ENCODE assay signal across 34 mouse cellular contexts in the genomic region with DNA sequence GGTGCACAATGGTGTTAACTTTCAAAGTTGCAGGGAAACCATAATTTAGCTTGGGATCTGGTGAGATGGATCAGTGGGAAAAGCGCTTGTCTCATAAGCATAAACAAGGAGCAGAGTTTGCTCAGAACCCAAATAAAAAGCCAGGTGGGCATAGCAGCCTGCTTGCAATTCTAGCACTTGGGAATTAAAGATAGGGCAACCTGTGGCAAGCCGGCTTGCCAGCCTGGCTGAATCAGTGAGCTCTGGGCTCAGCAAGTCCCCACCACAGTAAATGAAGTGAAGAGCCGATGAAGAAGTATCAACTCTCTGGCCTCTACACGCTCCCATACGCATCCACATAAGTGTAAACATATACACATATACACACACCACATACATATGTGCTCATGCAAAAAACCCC.
"Had no signal": no experiment of that assay in that cellular context is flagged by ENCODE, and none has a peak within 500 bp of the region (broad histone marks: within the 10 kb centered on the region; RNA-seq: fewer than 3 reads in every experiment).

No protein-coding gene starts in this region.

- H3K36me3 ChIP-seq: heart, embryonic 13.5 days; heart, embryonic 15.5 days; hindbrain, embryonic 10.5 days; hindbrain, embryonic 12.5 days; hindbrain, embryonic 13.5 days; hindbrain, embryonic 15.5 days; intestine, embryonic 15.5 days; kidney, embryonic 15.5 days had no signal

- H3K4me3 ChIP-seq: heart, embryonic 13.5 days; heart, embryonic 15.5 days; hindbrain, embryonic 10.5 days; hindbrain, embryonic 12.5 days; hindbrain, embryonic 13.5 days; hindbrain, embryonic 15.5 days; intestine, embryonic 15.5 days; kidney, embryonic 15.5 days; layer of hippocampus, adult 2 months; left cerebral cortex, adult 2 months had no signal

- H3K9me3 ChIP-seq: heart, embryonic 13.5 days; heart, embryonic 15.5 days; hindbrain, embryonic 10.5 days; hindbrain, embryonic 12.5 days; hindbrain, embryonic 13.5 days; hindbrain, embryonic 15.5 days; intestine, embryonic 15.5 days; kidney, embryonic 15.5 days had no signal

- H3K9ac ChIP-seq: heart, embryonic 13.5 days; heart, embryonic 15.5 days; hindbrain, embryonic 12.5 days; hindbrain, embryonic 13.5 days; hindbrain, embryonic 14.5 days; hindbrain, embryonic 15.5 days; intestine, embryonic 15.5 days; kidney, embryonic 15.5 days had no signal

- H3K27ac ChIP-seq: heart, embryonic 13.5 days; heart, embryonic 15.5 days; hindbrain, embryonic 10.5 days; hindbrain, embryonic 12.5 days; hindbrain, embryonic 13.5 days; hindbrain, embryonic 14.5 days; hindbrain, embryonic 15.5 days; hindbrain, postnatal 0 days; intestine, embryonic 15.5 days; kidney, embryonic 15.5 days; kidney, postnatal 0 days; layer of hippocampus, adult 2 months; left cerebral cortex, adult 2 months had no signal

- H3K4me1 ChIP-seq: hindbrain, embryonic 15.5 days had no signal

- ATAC-seq: hindbrain, embryonic 16.5 days; hindbrain, postnatal 0 days; inflammation-experienced regulatory T-cells, adult 6 months; intestine, embryonic 15.5 days; intestine, embryonic 16.5 days; intestine, postnatal 0 days had no signal

- DNase-seq: heart, postnatal 10 days; heart, postnatal 14 days; heart, postnatal 36 days; heart, postnatal 4 days; kidney, adult 11 months; kidney, adult 18-20 months; kidney, adult 2 months; kidney, adult 8-10 months; kidney, adult 9 months; kidney, postnatal 10 days; kidney, postnatal 14 days; kidney, postnatal 25 days; kidney, postnatal 36 days; kidney, postnatal 4 days; layer of hippocampus, adult 9-11 months; layer of hippocampus, postnatal 36 days had no signal

- H3K4me2 ChIP-seq: heart, embryonic 11.5 days; heart, embryonic 13.5 days; heart, embryonic 15.5 days; hindbrain, embryonic 12.5 days; hindbrain, embryonic 13.5 days; hindbrain, embryonic 14.5 days; hindbrain, embryonic 15.5 days; intestine, embryonic 15.5 days; kidney, embryonic 15.5 days had no signal

- H3K27me3 ChIP-seq: heart, embryonic 13.5 days; heart, embryonic 15.5 days; hindbrain, embryonic 12.5 days; hindbrain, embryonic 13.5 days; hindbrain, embryonic 15.5 days; intestine, embryonic 15.5 days; kidney, embryonic 15.5 days had no signal
